Mouse (Mus musculus) megakaryocyte, embryonic 14.5 days (primary cell): ENCODE results near the gene Cfhr2. TPM values are rescaled to one million over a fixed set of nuclear protein-coding genes. Genes with fewer than 3 reads are reported as not detected.
"Not testable (repeated sequence)": the region's sequence is repeated elsewhere in the genome, so short reads cannot be mapped to it uniquely, and the experiment has no call there.

Experiments used
- H3K27me3 ChIP-seq: replicated peaks from 2 replicates; pipeline ENCODE3; 2012; ENCODE audit warnings: inconsistent platforms
- H3K36me3 ChIP-seq: replicated peaks from 2 replicates; pipeline ENCODE3; 2012; ENCODE audit warnings: low read length, inconsistent platforms, mixed read lengths
- H3K4me1 ChIP-seq: 2 replicates; pipeline ENCODE4 v1.6.1; 2012; ENCODE audit warnings: inconsistent platforms
- H3K4me3 ChIP-seq: replicated peaks from 2 replicates; pipeline ENCODE3; 2012; ENCODE audit warnings: moderate library complexity, mild to moderate bottlenecking, inconsistent platforms
- H3K9me3 ChIP-seq: 2 replicates; pipeline ENCODE4 v1.6.1; 2012; ENCODE audit warnings: inconsistent platforms
- FLI1 ChIP-seq: IDR thresholded peaks from 2 replicates; pipeline ENCODE4 v1.6.1; 2012; ENCODE audit warnings: low read length, inconsistent platforms, mixed read lengths
- GATA1 ChIP-seq: IDR thresholded peaks from 3 replicates; pipeline ENCODE4 v1.6.1; 2012; ENCODE audit warnings: mixed read lengths, low read length, inconsistent platforms, borderline replicate concordance
- polyA plus RNA-seq: library from polyadenylated mRNA; stranded (reverse); fragments of >175 nt; gene quantifications from 2 replicates; pipeline ENCODE4 v1.2.3, GENCODE M21; 2012; ENCODE audit warnings: low replicate concordance; ENCODE audit not compliant: insufficient read depth

The Cfhr2 gene
- polyA plus RNA-seq: not detected in 2 replicates

- H3K4me1 ChIP-seq: no peaks in the 10 kb centered on the region
- no peaks in the 10 kb centered on the region for H3K9me3 ChIP-seq
- no peaks in the 10 kb centered on the region for H3K27me3 ChIP-seq
- no peak within 1 kb of the TSS for H3K4me3 ChIP-seq
- TF ChIP-seq GATA1: no peak
- H3K36me3 ChIP-seq: no peaks in the 10 kb centered on the region
These were observed at the start of gene Cfhr2 for GRCm38 (mm10) chr1:139858548-139858947. Gene Cfhr2 (minus strand): TSS chr1:139858702.

GRCm38 (mm10) chr1:139863751-139864150 lies 5.2 kb upstream of the Cfhr2 start:
- no peaks in the 10 kb centered on the region for H3K4me1 ChIP-seq

DNA sequence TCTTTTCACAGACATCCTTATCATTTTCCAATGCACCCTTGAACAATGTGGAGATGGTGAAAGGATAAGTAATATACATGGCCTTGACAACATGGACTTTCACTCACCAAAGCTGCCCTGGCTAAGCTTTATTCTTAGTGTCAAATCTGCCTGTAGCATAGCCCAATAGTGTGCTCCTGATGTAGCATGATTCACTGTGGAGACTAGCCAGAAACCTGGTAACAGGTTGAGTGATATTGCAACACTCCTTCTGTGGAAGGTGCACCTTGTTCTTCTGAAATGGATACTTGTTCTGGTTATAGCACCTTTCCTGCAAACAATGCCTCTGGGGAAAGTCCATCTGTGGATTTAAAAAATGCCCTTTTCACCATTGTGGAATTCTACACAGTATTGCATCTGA lies 1.7 kb upstream of the Cfhr2 start:
- no peaks in the 10 kb centered on the region for H3K9me3 ChIP-seq
- H3K36me3 ChIP-seq: no peaks in the 10 kb centered on the region
- TF ChIP-seq FLI1 (no peak), GATA1 (no peak)
- H3K4me3 ChIP-seq: no peak overlapping the region
- H3K27me3 ChIP-seq: no peaks in the 10 kb centered on the region
- no peaks in the 10 kb centered on the region for H3K4me1 ChIP-seq

More at GRCm38 (mm10) chr1:139863751-139864150, 5.2 kb upstream of the Cfhr2 start:
- no peak for TF ChIP-seq GATA1
- no peak for TF ChIP-seq FLI1
- Histone ChIP-seq H3K4me3 (no peak overlapping the region), H3K36me3 (no peaks in the 10 kb centered on the region), H3K9me3 (no peaks in the 10 kb centered on the region; the same call in none of the 2 replicates), H3K27me3 (no peaks in the 10 kb centered on the region)

DNA sequence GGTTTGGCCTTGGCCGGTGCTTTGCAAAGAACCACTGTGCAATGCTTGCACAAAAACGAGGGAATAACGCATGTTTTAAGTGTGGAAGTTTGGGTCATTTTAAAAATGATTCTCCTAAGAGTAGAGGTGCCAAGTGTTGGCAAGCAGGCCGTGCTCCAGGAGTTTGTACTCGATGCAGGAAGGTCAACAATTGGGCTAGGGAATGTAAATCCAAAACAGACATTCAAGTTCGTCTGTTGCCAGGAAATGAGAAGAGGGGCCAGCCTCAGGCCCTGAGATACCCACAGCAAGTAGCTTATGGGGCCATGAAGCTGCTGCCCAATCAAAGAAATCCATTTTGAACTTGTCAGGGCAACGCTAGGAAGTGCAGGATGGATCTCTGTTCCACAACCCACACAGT lies 18.8 kb downstream of the Cfhr2 start:
- Histone ChIP-seq H3K4me1 (no peaks in the 10 kb centered on the region), H3K9me3 (peaks cover 18% of the 10 kb centered on the region), H3K36me3 (no peaks in the 10 kb centered on the region), H3K27me3 (no peaks in the 10 kb centered on the region), H3K4me3 (no peak overlapping the region)
- TF ChIP-seq FLI1 (no peak), GATA1 (no peak)

DNA sequence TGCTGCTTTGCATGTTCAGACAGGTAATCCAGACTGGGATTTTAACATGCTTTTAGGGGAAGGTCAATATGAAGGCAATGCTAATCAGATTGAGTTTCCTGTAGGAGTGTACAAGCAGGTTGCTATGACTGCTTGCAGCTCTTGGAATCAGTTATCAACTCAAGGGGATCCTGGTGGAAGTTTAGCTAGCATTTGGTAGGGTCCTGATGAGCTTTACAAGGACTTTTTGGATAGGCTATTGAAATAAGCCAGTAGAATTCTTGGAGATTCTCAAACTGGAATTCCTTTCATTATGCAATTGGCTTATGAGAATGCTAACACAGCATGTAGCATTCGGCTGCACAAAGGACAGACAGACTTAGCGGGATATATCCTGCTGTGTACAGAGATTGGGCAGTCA lies 19.2 kb downstream of the Cfhr2 start:
- Histone ChIP-seq H3K36me3 (no peaks in the 10 kb centered on the region), H3K4me3 (no peak overlapping the region), H3K9me3 (peaks cover 16% of the 10 kb centered on the region), H3K4me1 (no peaks in the 10 kb centered on the region), H3K27me3 (no peaks in the 10 kb centered on the region)
- no peak for TF ChIP-seq GATA1
- TF ChIP-seq FLI1: no peak

GRCm38 (mm10) chr1:139808594-139808993 lies 49.9 kb downstream of the Cfhr2 start:
- Histone ChIP-seq H3K4me3 (no peak overlapping the region), H3K9me3 (no peaks in the 10 kb centered on the region), H3K27me3 (no peaks in the 10 kb centered on the region), H3K4me1 (no peaks in the 10 kb centered on the region), H3K36me3 (no peaks in the 10 kb centered on the region)
- TF ChIP-seq FLI1 (no peak), GATA1 (no peak)

DNA sequence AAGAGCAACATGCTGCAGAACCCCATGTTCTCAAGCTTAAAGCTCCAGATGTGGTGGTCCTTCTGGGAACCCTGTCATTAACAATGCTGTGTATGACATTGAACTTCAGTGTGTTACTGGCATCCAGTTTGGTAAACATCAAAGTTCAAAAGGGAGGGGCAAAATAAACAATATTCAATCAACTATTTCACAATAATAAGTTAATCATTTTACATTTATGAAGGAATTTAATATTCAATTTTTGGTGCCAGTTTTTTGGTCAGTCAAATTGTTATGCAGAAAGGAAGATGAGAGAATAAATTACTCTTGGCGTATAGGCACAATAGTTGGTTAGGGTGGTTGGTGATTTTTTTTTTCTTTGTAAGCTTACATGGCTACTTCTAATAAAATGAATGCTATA lies 77.4 kb downstream of the Cfhr2 start, which contains the start of gene Gm4788:
TSS of gene Gm4788 (minus strand) at position 101 of the 400 bp plus-strand sequence.
- no peak within 1 kb of the TSS for H3K4me3 ChIP-seq
- no peaks in the 10 kb centered on the region for H3K4me1 ChIP-seq
- no peaks in the 10 kb centered on the region for H3K9me3 ChIP-seq
- TF ChIP-seq FLI1 (no peak), GATA1 (no peak)
- H3K27me3 ChIP-seq: no peaks in the 10 kb centered on the region
- no peaks in the 10 kb centered on the region for H3K36me3 ChIP-seq

DNA sequence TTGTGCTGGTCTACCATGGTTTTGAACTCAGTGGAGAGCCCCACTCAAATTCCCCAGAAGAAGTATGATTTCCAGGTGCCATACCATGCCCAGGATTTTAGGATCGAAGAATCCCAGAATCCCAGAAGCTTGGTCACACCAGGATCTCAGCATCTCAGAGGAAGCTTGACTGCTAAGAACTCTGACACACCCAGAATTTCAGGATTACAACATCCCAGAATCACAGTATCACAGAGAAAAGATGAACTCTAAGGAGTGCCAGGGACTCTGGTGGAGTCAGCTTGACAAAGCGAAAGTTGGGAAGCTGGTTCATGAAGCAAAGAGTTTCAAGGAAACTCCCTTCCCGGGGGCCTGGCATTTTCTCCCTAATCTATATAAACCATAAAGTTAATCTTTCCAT lies 88.6 kb downstream of the Cfhr2 start:
- H3K27me3 ChIP-seq: not testable (repeated sequence)

More for the DNA sequence above, 88.6 kb downstream of the Cfhr2 start:
- not testable (repeated sequence) for H3K4me3 ChIP-seq, H3K36me3 ChIP-seq, H3K9me3 ChIP-seq, H3K4me1 ChIP-seq

Other genes starting within 250 kb of the Cfhr2 start
- not detected in 2 replicates for gene Gm4788, start 77.5 kb downstream of the Cfhr2 start, polyA plus RNA-seq